Mouse (Mus musculus) urinary bladder, postnatal 4 days (tissue): ENCODE measurements around the gene Kcnd1.
"Not testable (repeated sequence)": the region's sequence is repeated elsewhere in the genome, so short reads cannot be mapped to it uniquely, and the experiment has no call there.

Source experiments
- DNase-seq, 2 experiments: peaks; one replicate each; pipeline ENCODE4 v3.0.0; 2021 to 2022; ENCODE audit warnings: low spot score in 2 of 2

The Kcnd1 gene

DNA sequence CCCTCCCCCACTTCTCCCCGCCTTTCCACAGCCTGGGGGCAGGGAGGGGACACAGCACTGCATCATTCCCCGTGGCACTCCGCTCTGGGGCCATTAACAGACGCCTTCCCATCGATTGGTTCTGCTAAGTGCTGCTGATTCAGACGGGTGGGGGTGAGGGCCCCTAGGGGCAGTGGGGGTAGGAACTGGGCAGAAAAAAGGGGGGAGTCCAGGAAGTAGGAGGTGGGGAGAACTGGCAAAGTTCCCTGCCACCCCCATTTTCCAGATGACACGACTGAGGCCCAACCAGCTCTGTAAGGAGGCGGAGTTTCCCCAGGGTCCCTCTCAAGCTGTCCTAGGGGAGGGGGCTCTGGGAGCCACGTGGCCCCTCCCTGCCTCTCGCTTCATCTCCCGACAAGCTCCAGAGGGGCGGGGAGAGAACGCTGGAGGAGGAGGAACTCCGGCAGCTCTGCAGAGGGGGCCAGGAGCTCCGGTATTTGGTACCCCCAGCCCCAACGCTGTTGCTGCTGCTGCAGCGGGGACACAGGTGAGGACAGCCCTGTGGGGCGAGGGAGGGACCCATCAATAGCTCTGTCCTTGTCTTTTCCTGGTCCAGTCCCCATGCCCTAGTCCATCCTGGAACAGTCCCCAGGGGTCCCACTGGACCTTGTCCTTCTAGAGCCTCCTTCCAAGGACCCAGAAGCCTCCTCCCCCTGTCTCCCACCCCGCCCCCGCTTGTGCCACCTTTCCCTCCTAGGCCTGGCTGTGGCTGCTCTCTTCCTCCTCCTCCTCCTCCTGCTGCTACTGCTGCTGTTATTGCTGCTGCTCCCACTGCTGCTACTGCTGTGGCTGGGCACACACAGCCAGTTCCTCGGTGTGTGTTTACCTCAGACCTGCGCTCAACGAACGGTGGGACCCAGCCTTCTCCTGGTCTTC lies at the start of gene Kcnd1:
Gene Kcnd1 (plus strand): TSS at position 425 of the 915 bp plus-strand sequence.
- peak in 1 of 2 experiments; percentile 35 for DNase-seq

GRCm38 (mm10) chrX:7772766-7773165 lies 49.3 kb upstream of the Kcnd1 start:
- no peak for DNase-seq

GRCm38 (mm10) chrX:7775501-7776205 lies 46.4 kb upstream of the Kcnd1 start:
- no peak for DNase-seq

- no peak for DNase-seq
Measured at GRCm38 (mm10) chrX:7776329-7777082, 45.6 kb upstream of the Kcnd1 start.

DNA sequence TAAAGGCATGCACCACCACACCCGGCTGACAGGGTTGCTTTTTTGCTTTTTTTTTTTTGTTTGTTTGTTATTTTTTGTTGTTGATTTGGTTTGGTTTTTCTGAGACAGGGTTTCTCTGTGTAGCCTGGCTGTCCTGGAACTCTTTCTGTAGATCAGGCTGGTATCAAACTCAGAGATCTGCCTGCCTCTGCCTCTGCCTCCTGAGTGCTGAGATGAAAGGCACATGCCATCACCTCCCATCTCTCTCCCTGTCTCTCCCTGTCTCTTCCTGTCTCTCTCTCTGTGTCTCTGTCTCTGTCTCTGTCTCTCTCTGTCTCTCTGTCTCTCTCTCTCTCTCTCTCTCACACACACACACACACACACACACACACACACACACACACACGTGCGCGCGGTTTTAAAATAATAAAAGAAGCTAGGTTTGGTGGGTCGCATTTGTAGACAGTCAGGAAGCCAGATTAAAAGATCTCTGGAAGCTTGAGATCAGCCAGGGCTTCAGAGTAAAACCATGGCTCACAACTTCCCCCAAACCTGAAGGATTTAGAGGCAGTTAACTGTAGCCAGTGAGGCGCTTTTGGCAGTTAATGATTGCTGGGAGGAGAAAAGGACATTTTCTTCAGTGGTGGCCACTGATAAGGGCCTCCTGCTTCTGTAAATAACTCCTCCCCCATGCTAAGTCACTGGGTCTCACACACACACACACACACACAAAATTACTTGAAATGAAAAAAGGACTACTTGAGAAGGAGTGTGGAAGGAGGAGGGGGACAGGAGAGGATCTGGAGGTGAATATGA lies 43.4 kb upstream of the Kcnd1 start:
- no peak for DNase-seq

DNA sequence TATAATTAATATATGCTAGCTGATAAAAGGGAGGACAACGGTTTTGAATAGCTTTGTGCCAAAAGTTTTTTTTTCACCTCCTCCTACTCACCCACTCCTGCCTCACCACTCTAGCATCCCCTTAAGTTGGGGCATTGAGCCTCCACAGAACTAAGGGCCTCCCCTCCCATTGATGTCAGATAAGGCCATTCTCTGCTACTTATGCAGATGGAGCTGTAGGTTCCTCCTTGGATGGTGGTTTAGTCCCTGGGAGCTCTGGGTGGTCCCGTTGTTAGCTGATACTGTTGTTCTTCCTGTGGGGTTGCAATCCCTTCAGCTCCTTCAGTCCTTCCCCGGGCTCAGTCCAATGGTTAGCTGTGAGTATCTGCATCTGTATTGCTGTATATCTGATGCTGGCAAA lies 42.8 kb upstream of the Kcnd1 start:
- DNase-seq, result no peak

DNA sequence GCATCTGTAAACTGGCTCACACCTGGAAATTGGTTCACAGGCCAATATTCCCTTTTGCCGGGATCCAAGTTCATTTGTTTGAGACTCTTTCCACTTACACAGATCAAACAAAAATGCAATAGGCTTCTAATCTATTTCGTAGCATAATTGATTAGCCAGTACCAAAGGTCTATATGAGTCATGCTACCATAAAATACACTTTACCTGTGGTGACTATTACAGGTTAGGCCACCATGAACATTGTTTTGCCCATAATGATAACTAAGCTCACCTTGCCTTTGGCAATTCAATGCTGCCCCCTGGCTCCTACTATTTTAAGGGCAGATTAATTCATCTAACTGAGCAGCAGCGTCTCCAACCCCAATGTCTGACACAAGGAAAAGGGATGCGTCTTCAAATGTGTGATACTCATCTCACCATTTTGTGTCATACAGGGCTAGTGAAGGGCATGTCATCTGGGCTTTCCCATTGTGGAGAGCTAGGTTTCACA lies 39.4 kb upstream of the Kcnd1 start:
- DNase-seq, result no peak

DNA sequence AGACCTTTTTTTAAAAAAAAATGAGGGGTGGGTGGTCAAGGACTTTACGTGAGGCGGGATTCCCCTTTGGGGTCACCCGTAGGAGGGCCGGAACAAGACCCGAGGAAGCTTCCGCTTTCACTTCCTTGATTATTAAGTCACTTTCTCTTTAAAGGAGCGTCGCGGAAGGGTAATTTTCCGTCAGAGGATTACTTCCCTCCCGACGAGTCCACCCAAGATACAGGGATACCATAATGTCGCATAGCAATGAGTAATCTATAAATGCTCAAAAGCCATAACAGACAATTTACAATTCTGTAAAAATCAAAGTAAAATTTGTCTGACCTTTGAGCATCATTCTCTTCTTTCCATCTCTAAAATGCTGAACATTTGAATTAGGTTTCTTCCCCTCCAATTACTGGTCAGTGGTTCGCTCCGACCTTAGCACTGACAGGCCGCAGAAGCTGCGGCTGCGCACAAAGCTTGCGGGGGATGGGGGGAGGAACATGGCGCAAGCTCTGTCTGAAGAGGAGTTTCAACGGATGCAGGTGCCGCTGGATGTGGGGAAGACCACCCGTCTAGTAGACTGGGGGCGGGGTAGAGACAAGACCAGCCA lies 32.5 kb upstream of the Kcnd1 start, which contains the start of gene Gripap1:
Gene Gripap1 (plus strand): TSS at position 224 of the 595 bp plus-strand sequence.
- DNase-seq, result peak; percentile 54 to 73

DNA sequence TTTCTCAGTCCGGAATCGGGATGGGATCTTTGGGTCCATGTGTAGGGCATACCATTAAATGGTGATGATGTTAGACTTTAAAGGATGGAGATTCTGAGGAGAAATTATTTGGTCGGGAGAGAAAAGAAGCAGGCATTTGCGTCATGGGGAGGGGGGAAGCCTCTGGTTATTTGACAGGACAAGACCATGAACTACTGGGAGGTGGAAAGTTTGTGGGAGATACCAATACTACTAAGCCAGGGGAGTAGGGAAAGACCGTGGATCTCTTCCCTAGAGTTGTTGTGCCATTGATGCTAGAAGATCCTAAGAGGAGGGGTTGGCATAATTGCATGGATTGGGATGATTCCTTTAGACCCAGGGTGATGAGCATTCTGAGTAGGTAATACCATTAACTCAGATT lies 31.8 kb upstream of the Kcnd1 start:
- DNase-seq, result no peak

DNA sequence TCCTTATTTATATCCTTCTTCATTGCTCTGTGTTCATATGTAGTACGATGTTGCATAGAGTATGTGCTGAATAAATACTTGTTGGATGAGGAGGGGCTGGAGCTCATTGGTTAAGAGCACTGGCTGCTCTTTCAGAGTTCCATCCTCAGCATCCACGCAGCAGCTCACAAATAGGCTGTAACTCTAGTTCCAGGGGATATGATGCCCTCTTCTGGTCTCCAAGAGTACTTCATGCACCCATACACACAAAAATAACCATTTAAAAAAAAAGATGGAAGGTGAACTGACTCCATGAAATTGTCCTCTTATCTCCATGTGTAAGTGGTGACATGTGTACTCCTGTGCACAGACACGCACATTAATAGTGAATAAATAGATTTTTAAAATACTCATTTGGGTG lies 28.7 kb upstream of the Kcnd1 start:
- no peak for DNase-seq

- no peak for DNase-seq
Measured at GRCm38 (mm10) chrX:7795016-7795415, 27.1 kb upstream of the Kcnd1 start.

DNA sequence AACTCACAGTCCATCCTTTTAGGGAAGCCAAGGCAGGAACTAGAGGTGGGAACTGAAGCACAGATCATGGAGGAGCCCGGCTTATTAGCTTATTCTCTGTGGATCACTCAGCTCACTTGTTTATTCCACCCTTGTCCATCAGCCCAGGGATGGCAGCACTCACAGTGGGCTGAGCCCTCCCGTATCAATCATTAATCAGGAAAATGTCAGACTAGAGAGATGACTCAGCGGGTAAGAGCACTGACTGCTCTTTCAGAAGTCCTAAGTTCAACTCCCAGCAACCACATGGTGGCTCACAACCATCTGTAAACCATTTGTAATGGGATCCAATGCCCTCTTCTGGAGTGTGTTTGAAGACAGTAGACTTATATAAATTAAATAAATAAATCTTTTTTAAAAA lies 24.8 kb upstream of the Kcnd1 start:
- no peak for DNase-seq

DNA sequence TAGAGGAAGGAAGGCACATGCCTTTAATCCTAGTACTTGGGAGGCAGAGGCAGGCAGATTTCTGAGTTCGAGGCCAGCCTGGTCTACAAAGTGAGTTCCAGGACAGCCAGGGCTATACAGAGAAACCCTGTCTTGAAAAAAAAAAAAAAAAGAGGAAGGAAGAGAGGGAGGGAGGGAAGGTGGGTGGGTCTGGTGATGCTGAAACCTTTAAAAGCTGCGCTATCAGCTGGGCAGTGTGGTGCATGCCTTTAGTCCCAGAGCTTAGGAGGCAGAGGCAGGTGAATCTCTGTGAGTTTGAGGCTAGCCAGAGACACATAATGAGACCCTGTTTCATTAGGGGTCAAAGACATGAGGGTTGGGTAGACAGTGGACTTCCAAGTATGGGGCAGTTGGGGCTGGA lies 19.9 kb upstream of the Kcnd1 start:
- not testable (repeated sequence) for DNase-seq

GRCm38 (mm10) chrX:7815016-7815415 lies 7.1 kb upstream of the Kcnd1 start:
- DNase-seq, result not testable (repeated sequence)

- no peak for DNase-seq
Measured at GRCm38 (mm10) chrX:7837146-7837545, 15.1 kb downstream of the Kcnd1 start.

DNA sequence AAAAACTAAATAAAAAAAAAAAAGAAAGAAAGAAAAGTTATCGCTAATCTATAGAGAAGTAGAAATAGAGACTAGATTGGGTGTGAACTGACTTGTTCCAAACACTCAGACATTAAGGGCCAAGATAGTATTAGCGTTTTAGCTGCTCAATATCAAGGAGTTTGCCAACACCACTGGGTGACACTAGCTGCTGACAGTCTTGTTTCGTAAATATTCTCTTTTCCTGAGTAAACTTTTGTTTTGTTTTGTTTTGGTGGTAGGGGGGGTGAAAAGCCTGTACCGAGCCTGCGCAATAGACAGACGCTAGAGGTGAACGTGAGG lies 18.7 kb downstream of the Kcnd1 start:
- DNase-seq, result no peak

DNA sequence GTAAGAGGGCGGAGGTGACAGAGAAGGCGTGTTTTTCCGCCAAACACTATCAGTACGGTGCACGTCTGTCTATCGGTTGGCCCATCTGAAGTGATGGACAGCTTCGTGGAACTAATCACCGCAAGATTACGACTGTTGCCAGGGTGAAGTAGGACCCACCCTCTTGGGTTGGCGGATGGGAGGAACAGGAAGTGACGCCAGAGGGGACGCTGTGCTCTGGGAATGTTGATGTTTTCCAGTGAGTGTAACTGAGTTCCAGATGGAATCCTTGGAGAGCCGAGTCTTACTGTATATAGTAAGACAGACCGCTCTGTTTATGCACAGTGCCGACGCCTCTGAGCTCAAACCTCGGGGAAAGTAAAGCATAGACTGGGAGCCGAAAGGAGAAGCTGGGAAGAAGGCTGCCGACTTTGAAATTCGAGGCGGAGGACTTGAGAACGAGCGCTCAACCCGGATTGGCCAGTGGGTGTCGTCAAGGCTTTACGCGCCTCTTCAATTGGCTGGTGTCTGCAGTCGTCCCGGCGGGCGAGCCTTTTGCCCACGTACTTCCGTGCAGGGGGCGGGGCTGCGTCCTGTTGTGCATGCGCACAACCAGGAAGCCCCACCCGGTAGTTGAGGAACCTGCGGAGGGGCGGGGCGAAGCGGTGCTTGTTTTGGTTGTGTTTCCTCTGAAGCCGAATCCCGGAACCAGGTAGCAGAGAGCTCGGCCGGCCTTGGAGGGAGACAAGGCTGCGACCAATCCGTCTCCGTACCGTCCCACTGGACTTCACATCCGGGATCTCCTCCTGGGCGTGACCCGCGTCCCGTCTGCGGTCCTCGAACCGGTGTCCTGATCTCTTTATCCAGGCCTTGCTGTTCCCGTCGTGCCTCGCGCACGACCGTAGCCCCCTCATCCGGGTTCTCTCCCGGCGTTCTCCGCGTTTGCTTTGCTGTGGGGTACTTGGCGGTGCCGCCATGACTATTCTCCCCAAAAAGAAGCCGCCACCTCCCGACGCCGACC lies 19.4 kb downstream of the Kcnd1 start, which contains the start of gene Otud5:
Gene Otud5 (plus strand): TSS at position 202 of the 1,000 bp plus-strand sequence.
- peak; percentile 90 to 91 for DNase-seq

- DNase-seq, result no peak
Measured at GRCm38 (mm10) chrX:7842318-7842717, 20.2 kb downstream of the Kcnd1 start.

DNA sequence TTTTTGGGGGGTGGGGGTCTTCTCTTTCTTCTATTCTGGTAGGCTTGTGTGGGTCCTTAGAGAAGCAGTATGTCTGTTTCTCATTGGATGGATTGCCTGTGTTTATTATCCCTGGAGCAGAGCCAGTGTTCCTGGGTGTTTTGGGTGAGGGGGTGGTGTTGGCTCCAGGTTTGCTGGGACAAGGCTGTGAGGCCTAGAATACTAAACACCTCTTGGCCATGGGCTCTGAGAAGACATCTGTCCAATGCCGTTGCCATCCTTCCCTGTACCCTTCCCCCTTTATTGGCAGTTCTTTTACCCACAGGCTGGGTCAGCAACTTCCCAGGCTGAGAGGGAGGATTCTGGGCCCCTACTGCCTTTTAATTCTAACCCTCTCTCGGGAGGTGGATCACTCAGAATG lies 25.8 kb downstream of the Kcnd1 start:
- no peak for DNase-seq

DNA sequence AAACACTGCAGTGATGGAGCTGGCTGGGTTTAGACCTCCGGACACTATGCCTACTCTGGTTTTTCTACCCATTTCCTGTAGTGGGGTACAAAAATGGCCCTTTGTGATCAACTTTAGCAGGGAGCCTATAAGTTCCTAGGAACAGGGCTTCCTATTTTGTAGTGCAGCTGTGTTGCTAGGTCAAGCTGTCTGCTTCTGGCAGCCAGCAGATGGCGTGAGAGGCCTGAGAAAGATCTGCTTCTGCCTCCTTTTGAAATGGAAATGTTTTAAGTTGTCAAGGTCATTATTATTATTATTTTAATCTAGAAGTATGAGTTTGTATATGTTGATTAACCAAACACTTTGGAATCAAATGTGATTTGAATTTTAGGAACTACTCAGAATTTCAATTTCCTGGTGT lies 32.5 kb downstream of the Kcnd1 start:
- DNase-seq, result no peak
